Mouse (Mus musculus) embryonic stem cell, embryonic (primary cell): ENCODE data around the gene Gm45521.

Source experiments
- CTCF ChIA-PET, 4 experiments: fragments of 300-600 bp in 2 of 4; fragments of 350-600 bp in 2 of 4; sonication (Branson Sonifier 250); formaldehyde crosslinking; loops; one replicate each; lab custom pipeline; 2022; ENCODE audit warnings: inconsistent platforms in 2 of 4; lab: Charles Lee
- POLR2A ChIA-PET, 4 experiments: fragments of 300-600 bp in 2 of 4; fragments of 350-600 bp in 2 of 4; sonication (Branson Sonifier 250); formaldehyde crosslinking; loops; one replicate each; lab custom pipeline; 2022; ENCODE audit warnings: antibody characterized with exemption in 4 of 4, inconsistent platforms in 1 of 4; lab: Charles Lee

Gene Gm45521

GRCm38 (mm10) chr14:7971889-7972493, 14.9 kb downstream of the Gm45521 start:
- CTCF ChIA-PET, result interaction anchor here in 3 of 4 experiments (0.6 to 3.7 kb wide), 5 partner anchors 12 to 25 kb away, joined by 4 to 17 read pairs (median 4); no protein-coding TSS in a partner anchor
- POLR2A ChIA-PET, result interaction anchor here in 3 of 4 experiments (0.6 to 2.0 kb wide), 16 partner anchors 11 to 1891 kb away, joined by 3 to 7 read pairs (median 3); partner anchors contain the start of genes Gm45521 (in 2 of the 3) and Kctd6 (in 1 of the 3)

GRCm38 (mm10) chr14:7974643-7975042, 17.6 kb downstream of the Gm45521 start:
- CTCF ChIA-PET, result interaction anchor here in 2 of 4 experiments (0.8 to 1.5 kb wide), 2 partner anchors 10 to 23 kb away, joined by 3 read pairs; no protein-coding TSS in a partner anchor
- POLR2A ChIA-PET, result no interaction called here

GRCm38 (mm10) chr14:7975177-7975576, 18.1 kb downstream of the Gm45521 start:
- ChIA-PET CTCF (interaction anchor here in 3 of 4 experiments (0.7 to 1.5 kb wide), 3 partner anchors 11 to 37 kb away, joined by 3 to 4 read pairs (median 4); no protein-coding TSS in a partner anchor), POLR2A (interaction anchor here in 1 of 4 experiments (0.6 kb wide), 1 partner anchor 17 kb away, joined by 3 read pairs; no protein-coding TSS in a partner anchor)

- CTCF ChIA-PET, result interaction anchor here in 1 of 4 experiments (1.3 kb wide), 1 partner anchor 20 kb away, joined by 4 read pairs; no protein-coding TSS in a partner anchor
- POLR2A ChIA-PET, result interaction anchor here in 1 of 4 experiments (1.2 kb wide), 1 partner anchor 17 kb away, joined by 3 read pairs; the partner anchor contains the start of gene Dnase1l3
Measured at GRCm38 (mm10) chr14:7977471-7977870, 20.4 kb downstream of the Gm45521 start.

- ChIA-PET CTCF (no interaction called here), POLR2A (interaction anchor here in 1 of 4 experiments (1.2 kb wide), 1 partner anchor 17 kb away, joined by 3 read pairs; the partner anchor contains the start of gene Dnase1l3)
Measured at GRCm38 (mm10) chr14:7978183-7978582, 21.1 kb downstream of the Gm45521 start.

- ChIA-PET CTCF (no interaction called here), POLR2A (no interaction called here)
Measured at GRCm38 (mm10) chr14:7981226-7981625, 24.1 kb downstream of the Gm45521 start.

GRCm38 (mm10) chr14:7986913-7987312, 29.8 kb downstream of the Gm45521 start:
- ChIA-PET POLR2A (interaction anchor here in 1 of 4 experiments (1.0 to 1.8 kb wide), 3 partner anchors 14 to 20 kb away, joined by 4 to 7 read pairs (median 5); no protein-coding TSS in a partner anchor), CTCF (interaction anchor here in 2 of 4 experiments (0.9 to 2.0 kb wide), 3 partner anchors 10 to 27 kb away, joined by 4 to 9 read pairs (median 4); no protein-coding TSS in a partner anchor)

GRCm38 (mm10) chr14:7989371-7989770, 32.3 kb downstream of the Gm45521 start:
- CTCF ChIA-PET, result interaction anchor here in 1 of 4 experiments (2.0 kb wide), 1 partner anchor 8 kb away, joined by 6 read pairs; no protein-coding TSS in a partner anchor

GRCm38 (mm10) chr14:7989961-7990360, 32.9 kb downstream of the Gm45521 start:
- ChIA-PET POLR2A (interaction anchor here in 2 of 4 experiments (1.2 to 1.7 kb wide), 2 partner anchors 25 to 35 kb away, joined by 3 read pairs; no protein-coding TSS in a partner anchor), CTCF (no interaction called here)

More at GRCm38 (mm10) chr14:7989371-7989770, 32.3 kb downstream of the Gm45521 start:
- POLR2A ChIA-PET, result interaction anchor here in 1 of 4 experiments (1.2 kb wide), 1 partner anchor 25 kb away, joined by 3 read pairs; no protein-coding TSS in a partner anchor

- ChIA-PET POLR2A (interaction anchor here in 2 of 4 experiments (0.8 to 1.7 kb wide), 2 partner anchors 16 to 36 kb away, joined by 3 read pairs; no protein-coding TSS in a partner anchor), CTCF (interaction anchor here in 3 of 4 experiments (0.6 to 1.3 kb wide), 4 partner anchors 10 to 217 kb away, joined by 3 to 4 read pairs (median 4); no protein-coding TSS in a partner anchor)
Measured at GRCm38 (mm10) chr14:7991108-7991776, 34.2 kb downstream of the Gm45521 start.

- ChIA-PET POLR2A (interaction anchor here in 1 of 4 experiments (0.6 to 0.8 kb wide), 2 partner anchors 17 to 110 kb away, joined by 3 read pairs; no protein-coding TSS in a partner anchor), CTCF (interaction anchor here (0.6 to 1.3 kb wide), 4 partner anchors 9 to 32 kb away, joined by 3 to 4 read pairs (median 4); no protein-coding TSS in a partner anchor)
Measured at GRCm38 (mm10) chr14:7992158-7992557, 35.1 kb downstream of the Gm45521 start.

- CTCF ChIA-PET, result interaction anchor here (0.5 to 3.4 kb wide), 26 partner anchors 8 to 203 kb away, joined by 3 to 32 read pairs (median 4); partner anchors contain the start of genes Abhd6 (in 1 of the 4), Flnb (in 1 of the 4) and Gm26661 (in 1 of the 4)
- POLR2A ChIA-PET, result interaction anchor here in 3 of 4 experiments (0.6 to 1.7 kb wide), 6 partner anchors 17 to 202 kb away, joined by 3 to 12 read pairs (median 3); no protein-coding TSS in a partner anchor
Measured at GRCm38 (mm10) chr14:7994271-7994767, 37.2 kb downstream of the Gm45521 start, which contains the start of gene Dnase1l3. Dnase1l3 (minus strand) TSS chr14:7994573.

GRCm38 (mm10) chr14:7997255-7997696, 40.2 kb downstream of the Gm45521 start:
- CTCF ChIA-PET, result interaction anchor here (0.5 to 1.6 kb wide), 140 partner anchors 8 to 462 kb away, joined by 3 to 34 read pairs (median 4); partner anchors contain the start of genes Flnb (in 4 of the 4), Gm45521 (in 2 of the 4), Kctd6 (in 2 of the 4) and Gm26661 (in 1 of the 4)

GRCm38 (mm10) chr14:7999030-7999429, 41.9 kb downstream of the Gm45521 start:
- POLR2A ChIA-PET, result interaction anchor here in 1 of 4 experiments (1.5 to 1.6 kb wide), 2 partner anchors 55 to 56 kb away, joined by 3 to 8 read pairs; no protein-coding TSS in a partner anchor
- CTCF ChIA-PET, result interaction anchor here in 1 of 4 experiments (0.7 kb wide), 1 partner anchor 196 kb away, joined by 6 read pairs; no protein-coding TSS in a partner anchor

More at GRCm38 (mm10) chr14:7997255-7997696, 40.2 kb downstream of the Gm45521 start:
- POLR2A ChIA-PET, result interaction anchor here in 3 of 4 experiments (0.6 to 1.4 kb wide), 24 partner anchors 14 to 1678 kb away, joined by 3 to 12 read pairs (median 3); partner anchors contain the start of genes Flnb (in 2 of the 3) and Kctd6 (in 1 of the 3)

GRCm38 (mm10) chr14:7999435-7999834, 42.3 kb downstream of the Gm45521 start:
- ChIA-PET POLR2A (interaction anchor here in 1 of 4 experiments (1.5 to 1.6 kb wide), 2 partner anchors 55 kb away, joined by 3 to 8 read pairs; no protein-coding TSS in a partner anchor), CTCF (no interaction called here)

GRCm38 (mm10) chr14:8000247-8000646, 43.2 kb downstream of the Gm45521 start:
- ChIA-PET CTCF (interaction anchor here in 3 of 4 experiments (0.5 to 1.4 kb wide), 5 partner anchors 36 to 92 kb away, joined by 3 to 5 read pairs (median 3); no protein-coding TSS in a partner anchor), POLR2A (interaction anchor here in 1 of 4 experiments (1.4 to 1.6 kb wide), 2 partner anchors 10 to 56 kb away, joined by 3 read pairs; no protein-coding TSS in a partner anchor)
